Mouse (Mus musculus) kidney, postnatal 25 days (tissue): ENCODE measurements around the gene Slc22a17.

ENCODE experiments used
- DNase-seq, 2 experiments: peaks; one replicate each; pipeline ENCODE4 v3.0.0; 2021; ENCODE audit warnings: mixed read lengths in 2 of 2

Gene Slc22a17

GRCm38 (mm10) chr14:54938431-54939219 is 25.7 kb upstream of the Slc22a17 start:
- DNase-seq: no peak

- DNase-seq: no peak
Observed at GRCm38 (mm10) chr14:54937361-54938182, 24.6 kb upstream of the Slc22a17 start.

GRCm38 (mm10) chr14:54936831-54937160 is 23.9 kb upstream of the Slc22a17 start:
- no peak for DNase-seq

- DNase-seq: no peak
Observed at GRCm38 (mm10) chr14:54935904-54936830, 23.2 kb upstream of the Slc22a17 start, which contains the start of gene Cmtm5. Cmtm5 (plus strand) TSS chr14:54936261.

- DNase-seq: no peak
Observed at GRCm38 (mm10) chr14:54932645-54933150, 19.8 kb upstream of the Slc22a17 start, which contains the start of gene Il25. Il25 (plus strand) TSS chr14:54932695.

- no peak for DNase-seq
Observed at GRCm38 (mm10) chr14:54930431-54930830, 17.5 kb upstream of the Slc22a17 start.

- no peak for DNase-seq
Observed at GRCm38 (mm10) chr14:54929801-54930200, 16.9 kb upstream of the Slc22a17 start.

GRCm38 (mm10) chr14:54927296-54927695 is 14.4 kb upstream of the Slc22a17 start:
- DNase-seq: no peak

GRCm38 (mm10) chr14:54926401-54927158 is 13.6 kb upstream of the Slc22a17 start:
- DNase-seq: peak; percentile 24 to 52

- peak; percentile 63 to 75 for DNase-seq
Observed at GRCm38 (mm10) chr14:54925349-54926342, 12.7 kb upstream of the Slc22a17 start, which contains the start of gene Efs. Efs (minus strand) TSS chr14:54926126.

GRCm38 (mm10) chr14:54924641-54925348 is 11.9 kb upstream of the Slc22a17 start:
- DNase-seq: peak in 1 of 2 experiments; percentile 46

GRCm38 (mm10) chr14:54920076-54920685 is 7.2 kb upstream of the Slc22a17 start:
- DNase-seq: no peak

- DNase-seq: no peak
Observed at GRCm38 (mm10) chr14:54913343-54913742, 411 bp upstream of the Slc22a17 start.

- no peak for DNase-seq
Observed at GRCm38 (mm10) chr14:54912109-54912850, 652 bp downstream of the Slc22a17 start.

GRCm38 (mm10) chr14:54908682-54909081 is 4.2 kb downstream of the Slc22a17 start:
- DNase-seq: no peak

- no peak for DNase-seq
Observed at GRCm38 (mm10) chr14:54903641-54904040, 9.3 kb downstream of the Slc22a17 start.

- DNase-seq: peak; percentile 72 to 87
Observed at GRCm38 (mm10) chr14:54900383-54900782, 12.5 kb downstream of the Slc22a17 start.

- no peak for DNase-seq
Observed at GRCm38 (mm10) chr14:54897445-54897844, 15.5 kb downstream of the Slc22a17 start.
